Mouse (Mus musculus) CD4-positive, CD25-positive, alpha-beta regulatory T cell, adult 4 months (primary cell): ENCODE data around the gene Rftn2. TPM values are rescaled to one million over a fixed set of nuclear protein-coding genes. Genes with fewer than 3 reads are reported as not detected.

ENCODE experiments used
- ATAC-seq: one replicate; pipeline ENCODE4 v1.8.0; 2017
- polyA plus RNA-seq, 2 experiments: library from polyadenylated mRNA; unstranded; fragments of 100-300 nt; shearing (Covaris generic); gene quantifications; one replicate each; pipeline ENCODE4 v1.2.1; 2017

Gene Rftn2
- polyA plus RNA-seq, 2 experiments from 2014 or later = 7.7 to 9.1 TPM

DNA sequence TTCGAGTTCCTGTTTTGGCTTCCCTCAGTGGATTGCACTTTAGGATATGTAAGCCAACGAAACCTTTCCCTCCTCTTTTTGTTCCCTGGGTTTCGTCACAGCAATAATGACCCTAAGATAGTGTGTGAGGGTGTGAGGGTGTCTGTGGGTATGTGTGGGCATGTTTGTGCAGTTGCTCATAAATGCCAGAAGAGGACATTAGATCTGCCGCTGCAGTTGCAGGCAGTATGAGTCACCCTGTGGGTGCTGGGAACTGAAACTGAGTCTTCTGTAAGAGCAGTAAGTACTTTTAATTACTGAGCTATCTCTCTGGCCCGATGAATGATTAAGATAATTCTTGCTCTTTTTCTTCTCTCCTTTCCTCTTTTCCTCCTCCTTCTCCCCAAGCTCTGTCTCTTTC, 103.5 kb downstream of the Rftn2 start:
- ATAC-seq = no peak

Other genes with a start within 250 kb of the Rftn2 start
- 100 to 1,000 TPM; 411 to 495 TPM for gene Sf3b1, start 199.3 kb downstream of the Rftn2 start, polyA plus RNA-seq
- gene Coq10b, start 174.0 kb downstream of the Rftn2 start, polyA plus RNA-seq = 10 to 100 TPM; 14.8 to 18.2 TPM
- 100 to 1,000 TPM; 128 to 193 TPM for gene Hspe1, start 138.7 kb downstream of the Rftn2 start, polyA plus RNA-seq
- 100 to 1,000 TPM; 145 to 175 TPM for gene Hspd1, start 138.5 kb downstream of the Rftn2 start, polyA plus RNA-seq
- 100 to 1,000 TPM; 114 to 124 TPM for gene Mob4, start 95.6 kb downstream of the Rftn2 start, polyA plus RNA-seq
- 1 to 10 TPM; 3.7 to 4.2 TPM for gene Mars2, start 10.4 kb upstream of the Rftn2 start, polyA plus RNA-seq
- 1 to 10 TPM in 1 of 2 experiments, under 1 TPM in 1; 0.93 to 1.3 TPM for gene Boll, start 136.7 kb upstream of the Rftn2 start, polyA plus RNA-seq
- 1 to 10 TPM; 2.3 to 6.2 TPM for gene Plcl1, start 179.1 kb upstream of the Rftn2 start, polyA plus RNA-seq